ENCODE assay signal across 11 mouse cellular contexts in the genomic region with DNA sequence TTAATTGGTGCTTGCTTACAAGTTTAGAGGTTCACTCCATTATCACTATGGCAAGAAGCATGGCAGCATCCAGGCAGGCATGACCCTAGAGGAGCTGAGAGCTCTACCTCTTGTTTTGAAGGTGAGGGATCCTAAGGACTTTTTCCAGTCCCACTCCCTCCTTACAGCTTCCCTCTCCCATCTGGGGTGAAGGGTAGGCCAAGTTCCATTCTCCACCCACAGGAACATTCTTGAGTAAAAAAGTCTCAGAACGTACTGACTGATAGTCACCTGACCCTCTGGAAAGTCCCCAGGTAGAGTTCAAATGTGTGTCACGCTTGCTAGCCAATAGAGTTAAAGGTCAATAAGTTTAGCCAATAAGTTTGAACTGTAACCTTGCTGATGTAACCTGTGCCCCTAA.
"Had no signal": no experiment of that assay in that cellular context is flagged by ENCODE, and none has a peak within 500 bp of the region (broad histone marks: within the 10 kb centered on the region; RNA-seq: fewer than 3 reads in every experiment).

No protein-coding gene starts in this region.

- DNase-seq: gastrocnemius, postnatal 14 days; gastrocnemius, postnatal 36 days; heart, adult 11 months; heart, adult 2 months; heart, postnatal 10 days; heart, postnatal 4 days; kidney, adult 8-10 months; kidney, postnatal 14 days; kidney, postnatal 4 days; liver; liver, embryonic 13.5 days had no signal
